Mouse (Mus musculus) G1E (cell line): ENCODE data around the gene Cacnb4.

Experiments used
- CTCF ChIP-seq: IDR thresholded peaks from 2 replicates; pipeline ENCODE4 v1.5.1; 2012; ENCODE audit warnings: low read depth, low read length, inconsistent platforms, mixed read lengths
- GATA1 ChIP-seq: IDR thresholded peaks from 2 replicates; pipeline ENCODE4 v1.6.1; 2012; ENCODE audit warnings: borderline replicate concordance, low read length, inconsistent platforms, mixed read lengths
- GATA2 ChIP-seq: IDR thresholded peaks from 2 replicates; pipeline ENCODE4 v1.6.1; 2012; ENCODE audit warnings: low read depth, low read length, inconsistent platforms, borderline replicate concordance
- POLR2AphosphoS5 ChIP-seq: IDR thresholded peaks from 2 replicates; pipeline ENCODE4 v1.6.1; 2012; ENCODE audit warnings: low read depth, low read length, inconsistent platforms; ENCODE audit not compliant: insufficient replicate concordance
- TAL1 ChIP-seq: conservative IDR thresholded peaks from 2 replicates; pipeline ENCODE4 v1.6.1; 2012; ENCODE audit warnings: low read depth, low read length, inconsistent platforms, mixed read lengths

DNA sequence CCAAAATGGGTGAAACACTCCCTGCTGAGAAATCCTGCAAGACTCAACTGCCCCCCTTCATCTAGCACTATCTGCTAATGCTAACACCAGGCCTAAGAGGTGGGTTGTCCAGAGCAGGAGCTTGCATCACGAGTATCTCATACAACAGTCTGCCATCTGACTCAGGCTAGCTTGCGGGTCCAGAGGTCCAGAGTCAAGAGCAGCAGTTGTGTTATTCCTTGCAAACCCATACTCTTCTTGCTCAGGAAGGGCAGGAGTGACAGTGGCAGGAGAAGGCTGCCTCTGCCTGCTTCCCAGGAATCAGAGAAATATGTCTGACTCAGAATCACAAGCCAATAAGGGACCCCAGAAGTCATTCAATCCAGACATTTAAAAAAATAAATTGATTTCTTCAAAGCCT is 116.4 kb downstream of the Cacnb4 start:
- TF ChIP-seq GATA1, result no peak
- TF ChIP-seq CTCF, result no peak
- TF ChIP-seq GATA2, result no peak
- no peak for TF ChIP-seq TAL1
- TF ChIP-seq POLR2AphosphoS5, result no peak
